Mouse (Mus musculus): ENCODE data around the gene Rnf135. TPM values are rescaled to one million over a fixed set of nuclear protein-coding genes. Genes with fewer than 3 reads are reported as not detected.
"Not testable (repeated sequence)": the region's sequence is repeated elsewhere in the genome, so short reads cannot be mapped to it uniquely, and the experiment has no call there.

The Rnf135 gene
- polyA plus RNA-seq, 1 experiment from 2014 or later = 10.6 TPM

DNA sequence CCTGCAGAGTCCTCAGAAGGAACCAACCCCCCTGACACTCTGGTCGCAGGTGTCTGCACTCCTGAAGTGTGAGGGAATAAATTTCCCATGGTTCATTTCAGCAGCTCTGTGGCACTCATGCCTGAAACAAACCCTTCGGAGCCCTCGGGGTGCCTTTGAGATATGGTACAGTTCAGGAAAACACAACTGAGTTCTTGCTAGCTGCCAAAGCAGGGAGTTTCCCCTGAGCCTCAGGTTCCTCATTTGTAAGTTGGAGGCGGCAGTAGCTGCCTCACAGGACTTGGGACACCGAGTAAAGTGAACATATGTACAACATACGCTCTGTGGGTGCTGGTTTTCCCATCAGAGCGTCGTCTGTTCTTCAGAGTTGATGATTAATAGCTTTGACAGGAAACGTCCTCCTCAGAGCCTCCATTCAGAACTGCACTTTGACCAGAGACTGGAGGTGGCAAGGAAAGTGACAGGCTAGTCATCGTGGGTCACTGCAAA, 37.8 kb upstream of the Rnf135 start:
- H3K27ac ChIP-seq (replicated peaks in 1 of 2; ENCODE audit: control insufficient read depth in 1 of 2, insufficient read depth in 1 of 2, low read depth in 2 of 2, low read length in 2 of 2) = no peak overlapping the region
- H3K4me2 ChIP-seq (ENCODE audit: low read length) = no peak overlapping the region
- H3K36me3 ChIP-seq (ENCODE audit: control insufficient read depth, insufficient read depth, low read length) = no peaks in the 10 kb centered on the region
- H3K9ac ChIP-seq (ENCODE audit: low read length) = no peak overlapping the region
- H3K4me3 ChIP-seq (ENCODE audit: control insufficient read depth in 1 of 2, insufficient read depth in 1 of 2, low read depth in 1 of 2, low read length in 2 of 2) = no peak overlapping the region
- WGBS = 52% methylated on average over 10 of the region's 10 CpGs
- no peak for ATAC-seq (ENCODE audit: insufficient number of reproducible peaks, insufficient read depth, low FRiP score, low read depth)
- H3K9me3 ChIP-seq (ENCODE audit: control insufficient read depth, low read length) = no peaks in the 10 kb centered on the region
- peaks cover 2 to 4% of the 10 kb centered on the region in 2 experiments; a peak in 3 of 4 replicates for H3K4me1 ChIP-seq (ENCODE audit: control insufficient read depth in 2 of 2, insufficient read depth in 2 of 2, low read length in 2 of 2)
- H3K27me3 ChIP-seq (ENCODE audit: control insufficient read depth, insufficient read depth, low read length) = no peaks in the 10 kb centered on the region

DNA sequence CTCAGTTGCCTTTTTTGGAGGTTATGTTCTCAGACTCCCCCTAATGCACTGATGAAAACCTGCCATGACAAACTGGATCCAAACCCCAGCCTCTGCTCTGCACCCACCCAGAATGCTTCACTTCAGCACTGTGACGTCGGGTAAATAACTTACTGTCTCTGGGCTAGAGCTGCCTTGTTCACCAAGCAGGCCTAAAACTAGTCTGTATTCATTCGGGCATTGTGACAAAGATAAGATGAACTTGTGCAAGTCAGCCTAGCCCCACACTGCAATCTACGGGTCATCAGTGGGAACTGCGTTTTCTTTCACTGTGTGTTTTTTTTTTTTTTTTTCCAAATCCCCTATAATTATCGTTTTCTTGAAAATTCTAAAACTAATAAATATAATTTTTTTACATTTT, 35.9 kb upstream of the Rnf135 start:
- Histone ChIP-seq H3K27me3 (ENCODE audit: control insufficient read depth, insufficient read depth, low read length) (peaks cover 4% of the 10 kb centered on the region; the same call in 1 of the 2 replicates), H3K27ac (replicated peaks in 1 of 2; ENCODE audit: control insufficient read depth in 1 of 2, insufficient read depth in 1 of 2, low read depth in 2 of 2, low read length in 2 of 2) (no peak overlapping the region), H3K4me2 (ENCODE audit: low read length) (no peak overlapping the region), H3K36me3 (ENCODE audit: control insufficient read depth, insufficient read depth, low read length) (no peaks in the 10 kb centered on the region), H3K9ac (ENCODE audit: low read length) (no peak overlapping the region), H3K4me3 (ENCODE audit: control insufficient read depth in 1 of 2, insufficient read depth in 1 of 2, low read depth in 1 of 2, low read length in 2 of 2) (no peak overlapping the region), H3K4me1 (ENCODE audit: control insufficient read depth in 2 of 2, insufficient read depth in 2 of 2, low read length in 2 of 2) (no peaks in the 10 kb centered on the region; a peak in 1 of 4 replicates), H3K9me3 (ENCODE audit: control insufficient read depth, low read length) (no peaks in the 10 kb centered on the region)
- no peak for ATAC-seq (ENCODE audit: insufficient number of reproducible peaks, insufficient read depth, low FRiP score, low read depth)
- WGBS = 64% methylated on average over 6 of the region's 6 CpGs

DNA sequence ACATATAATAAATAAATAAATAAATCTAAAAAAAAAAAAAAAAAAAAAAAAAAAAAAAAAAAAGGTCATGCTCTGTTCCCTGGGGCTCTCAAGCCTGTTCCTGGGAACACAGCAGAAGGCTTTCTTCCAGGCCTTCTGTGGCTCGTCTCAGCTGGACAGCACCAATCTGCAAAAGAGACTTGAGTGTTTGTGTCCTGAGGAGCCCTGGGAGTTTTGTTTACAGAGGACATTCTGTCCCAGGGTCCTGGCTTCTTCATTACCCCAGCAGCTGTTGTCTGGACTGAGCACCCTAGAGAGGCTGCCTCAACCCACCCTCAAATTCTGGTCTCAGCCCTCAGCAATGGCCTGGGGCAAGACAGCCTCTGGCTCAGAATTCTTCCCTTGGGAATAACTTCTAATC, 35.3 kb upstream of the Rnf135 start:
- 25% methylated on average over 1 of the region's 1 CpGs for WGBS
- no peaks in the 10 kb centered on the region for H3K4me1 ChIP-seq (ENCODE audit: control insufficient read depth in 2 of 2, insufficient read depth in 2 of 2, low read length in 2 of 2)
- H3K27ac ChIP-seq (replicated peaks in 1 of 2; ENCODE audit: control insufficient read depth in 1 of 2, insufficient read depth in 1 of 2, low read depth in 2 of 2, low read length in 2 of 2) = no peak overlapping the region
- H3K36me3 ChIP-seq (ENCODE audit: control insufficient read depth, insufficient read depth, low read length) = no peaks in the 10 kb centered on the region
- no peak overlapping the region for H3K4me2 ChIP-seq (ENCODE audit: low read length)
- H3K9me3 ChIP-seq (ENCODE audit: control insufficient read depth, low read length) = no peaks in the 10 kb centered on the region
- peaks cover 6% of the 10 kb centered on the region; the same call in 1 of the 2 replicates for H3K27me3 ChIP-seq (ENCODE audit: control insufficient read depth, insufficient read depth, low read length)
- no peak for ATAC-seq (ENCODE audit: insufficient number of reproducible peaks, insufficient read depth, low FRiP score, low read depth)
- H3K9ac ChIP-seq (ENCODE audit: low read length) = no peak overlapping the region
- H3K4me3 ChIP-seq (ENCODE audit: control insufficient read depth in 1 of 2, insufficient read depth in 1 of 2, low read depth in 1 of 2, low read length in 2 of 2) = no peak overlapping the region

DNA sequence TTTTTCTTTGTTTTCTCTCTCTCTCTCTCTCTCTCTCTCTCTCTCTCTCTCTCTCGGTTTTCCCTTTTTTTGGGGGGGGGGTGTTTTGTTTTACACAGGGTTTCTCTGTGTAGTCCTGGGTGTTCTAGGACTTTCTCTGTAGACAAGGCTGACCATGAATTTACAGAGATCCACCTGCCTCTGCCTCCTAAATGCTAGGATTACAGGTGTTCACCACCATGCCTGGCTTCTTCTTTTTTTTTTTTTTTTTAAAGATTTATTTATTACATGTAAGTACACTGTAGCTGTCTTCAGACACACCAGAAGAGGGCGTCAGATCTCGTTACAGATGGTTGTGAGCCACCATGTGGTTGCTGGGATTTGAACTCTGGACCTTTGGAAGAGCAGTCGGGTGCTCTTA, 34.7 kb upstream of the Rnf135 start:
- H3K9ac ChIP-seq (ENCODE audit: low read length); H3K4me1 ChIP-seq (ENCODE audit: control insufficient read depth in 2 of 2, insufficient read depth in 2 of 2, low read length in 2 of 2); H3K4me2 ChIP-seq (ENCODE audit: low read length); H3K4me3 ChIP-seq (ENCODE audit: control insufficient read depth in 1 of 2, insufficient read depth in 1 of 2, low read depth in 1 of 2, low read length in 2 of 2); H3K27ac ChIP-seq (replicated peaks in 1 of 2; ENCODE audit: control insufficient read depth in 1 of 2, insufficient read depth in 1 of 2, low read depth in 2 of 2, low read length in 2 of 2); ATAC-seq (ENCODE audit: insufficient number of reproducible peaks, insufficient read depth, low FRiP score, low read depth); H3K36me3 ChIP-seq (ENCODE audit: control insufficient read depth, insufficient read depth, low read length); H3K9me3 ChIP-seq (ENCODE audit: control insufficient read depth, low read length): not testable (repeated sequence)
- 64% methylated on average over 1 of the region's 4 CpGs for WGBS
- H3K27me3 ChIP-seq (ENCODE audit: control insufficient read depth, insufficient read depth, low read length) = peaks cover 13% of the 10 kb centered on the region; the same call in 1 of the 2 replicates

DNA sequence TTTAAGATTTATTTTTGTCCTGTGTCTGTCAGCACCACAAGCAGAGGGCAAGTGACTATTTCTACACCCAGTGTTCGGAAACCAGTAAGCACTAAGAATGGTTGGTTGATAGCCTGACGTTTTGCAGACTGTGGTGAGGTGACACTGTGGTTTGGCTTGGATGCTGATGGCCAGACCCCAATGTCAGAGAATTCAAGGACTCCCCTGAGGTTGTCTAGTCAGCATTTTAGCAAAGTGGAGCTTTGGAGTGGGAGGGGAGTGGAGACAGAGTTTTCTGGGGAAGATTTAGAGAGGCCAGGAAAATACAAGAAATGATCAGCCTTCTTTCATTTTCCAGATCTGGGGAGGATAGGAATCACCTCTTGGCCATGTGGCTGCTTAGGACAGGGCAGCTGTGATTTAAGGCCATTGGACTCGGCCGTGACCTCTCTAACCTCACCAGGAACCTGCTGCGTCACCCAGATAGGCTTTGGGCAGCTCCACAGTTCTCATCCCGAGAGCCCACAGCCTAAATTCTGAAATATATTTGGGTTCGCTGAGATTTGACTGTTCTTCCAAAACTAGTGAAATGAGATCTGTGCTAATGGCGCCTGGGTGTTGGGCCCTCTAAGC, 34.1 kb upstream of the Rnf135 start:
- Histone ChIP-seq H3K27me3 (ENCODE audit: control insufficient read depth, insufficient read depth, low read length) (peaks cover 18% of the 10 kb centered on the region), H3K9me3 (ENCODE audit: control insufficient read depth, low read length) (no peaks in the 10 kb centered on the region), H3K4me3 (ENCODE audit: control insufficient read depth in 1 of 2, insufficient read depth in 1 of 2, low read depth in 1 of 2, low read length in 2 of 2) (no peak overlapping the region), H3K36me3 (ENCODE audit: control insufficient read depth, insufficient read depth, low read length) (no peaks in the 10 kb centered on the region), H3K4me2 (ENCODE audit: low read length) (no peak overlapping the region), H3K4me1 (ENCODE audit: control insufficient read depth in 2 of 2, insufficient read depth in 2 of 2, low read length in 2 of 2) (peaks cover 0 to 8% of the 10 kb centered on the region in 2 experiments; a peak in 1 of 4 replicates), H3K9ac (ENCODE audit: low read length) (no peak overlapping the region), H3K27ac (replicated peaks in 1 of 2; ENCODE audit: control insufficient read depth in 1 of 2, insufficient read depth in 1 of 2, low read depth in 2 of 2, low read length in 2 of 2) (no peak overlapping the region)
- ATAC-seq (ENCODE audit: insufficient number of reproducible peaks, insufficient read depth, low FRiP score, low read depth) = no peak
- 70% methylated on average over 8 of the region's 8 CpGs for WGBS

DNA sequence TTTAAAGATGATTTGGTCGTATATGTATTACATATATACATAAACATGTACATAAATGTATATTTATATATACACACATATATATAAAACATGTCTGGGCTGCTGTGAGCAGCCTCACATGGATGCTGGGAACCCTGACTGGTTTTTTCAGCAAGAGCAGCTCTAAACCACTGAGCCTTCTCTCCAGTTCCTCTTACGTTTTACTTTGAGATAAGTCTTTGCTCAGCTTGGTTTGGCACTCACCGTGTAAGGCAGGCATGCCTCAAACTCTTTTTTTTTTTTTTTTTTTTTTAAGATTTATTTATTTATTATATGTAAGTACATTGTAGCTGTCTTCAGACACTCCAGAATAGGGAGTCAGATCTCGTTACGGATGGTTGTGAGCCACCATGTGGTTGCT, 33.1 kb upstream of the Rnf135 start:
- no peaks in the 10 kb centered on the region for H3K36me3 ChIP-seq (ENCODE audit: control insufficient read depth, insufficient read depth, low read length)
- H3K4me1 ChIP-seq (ENCODE audit: control insufficient read depth in 2 of 2, insufficient read depth in 2 of 2, low read length in 2 of 2) = peaks cover 0 to 9% of the 10 kb centered on the region in 2 experiments; a peak in 1 of 4 replicates
- H3K27me3 ChIP-seq (ENCODE audit: control insufficient read depth, insufficient read depth, low read length) = peaks cover 28% of the 10 kb centered on the region
- no peaks in the 10 kb centered on the region for H3K9me3 ChIP-seq (ENCODE audit: control insufficient read depth, low read length)
- H3K4me3 ChIP-seq (ENCODE audit: control insufficient read depth in 1 of 2, insufficient read depth in 1 of 2, low read depth in 1 of 2, low read length in 2 of 2) = no peak overlapping the region
- no peak for ATAC-seq (ENCODE audit: insufficient number of reproducible peaks, insufficient read depth, low FRiP score, low read depth)
- no peak overlapping the region for H3K27ac ChIP-seq (replicated peaks in 1 of 2; ENCODE audit: control insufficient read depth in 1 of 2, insufficient read depth in 1 of 2, low read depth in 2 of 2, low read length in 2 of 2)
- H3K4me2 ChIP-seq (ENCODE audit: low read length) = no peak overlapping the region
- 71% methylated on average over 5 of the region's 5 CpGs for WGBS
- H3K9ac ChIP-seq (ENCODE audit: low read length) = no peak overlapping the region

DNA sequence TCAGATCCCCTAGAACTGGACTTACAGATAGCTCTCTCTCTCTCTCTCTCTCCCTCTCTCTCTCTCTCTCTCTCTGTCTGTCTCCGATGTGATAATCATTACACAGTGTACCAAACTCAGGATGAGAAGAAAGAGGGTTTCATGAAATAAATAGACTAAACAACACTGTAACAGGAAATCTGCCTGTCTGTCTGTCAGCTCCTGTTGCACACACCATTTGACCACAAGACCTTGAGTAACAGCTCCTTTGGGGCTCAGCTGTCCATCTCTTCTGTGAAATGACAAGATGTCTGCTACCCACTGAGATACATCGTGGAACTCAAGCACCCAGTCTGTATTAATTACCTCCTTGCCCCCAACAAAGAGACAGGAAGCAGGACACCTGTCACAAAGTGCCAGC, 32.1 kb upstream of the Rnf135 start:
- 41% methylated on average over 2 of the region's 2 CpGs for WGBS
- no peak overlapping the region for H3K9ac ChIP-seq (ENCODE audit: low read length)

GRCm38 (mm10) chr11:80152376-80152775, 31.3 kb upstream of the Rnf135 start:
- no peak overlapping the region for H3K9ac ChIP-seq (ENCODE audit: low read length)
- H3K9me3 ChIP-seq (ENCODE audit: control insufficient read depth, low read length) = no peaks in the 10 kb centered on the region
- H3K4me1 ChIP-seq (ENCODE audit: control insufficient read depth in 2 of 2, insufficient read depth in 2 of 2, low read length in 2 of 2) = peaks cover 0 to 9% of the 10 kb centered on the region in 2 experiments; a peak in 1 of 4 replicates
- no peak overlapping the region for H3K4me3 ChIP-seq (ENCODE audit: control insufficient read depth in 1 of 2, insufficient read depth in 1 of 2, low read depth in 1 of 2, low read length in 2 of 2)
- ATAC-seq (ENCODE audit: insufficient number of reproducible peaks, insufficient read depth, low FRiP score, low read depth) = no peak
- peaks cover 37% of the 10 kb centered on the region for H3K27me3 ChIP-seq (ENCODE audit: control insufficient read depth, insufficient read depth, low read length)
- no peaks in the 10 kb centered on the region for H3K36me3 ChIP-seq (ENCODE audit: control insufficient read depth, insufficient read depth, low read length)
- 71% methylated on average over 8 of the region's 8 CpGs for WGBS
- H3K27ac ChIP-seq (replicated peaks in 1 of 2; ENCODE audit: control insufficient read depth in 1 of 2, insufficient read depth in 1 of 2, low read depth in 2 of 2, low read length in 2 of 2) = no peak overlapping the region
- no peak overlapping the region for H3K4me2 ChIP-seq (ENCODE audit: low read length)

More for the DNA sequence above, 32.1 kb upstream of the Rnf135 start:
- no peak for ATAC-seq (ENCODE audit: insufficient number of reproducible peaks, insufficient read depth, low FRiP score, low read depth)
- no peak overlapping the region for H3K4me2 ChIP-seq (ENCODE audit: low read length)
- H3K4me3 ChIP-seq (ENCODE audit: control insufficient read depth in 1 of 2, insufficient read depth in 1 of 2, low read depth in 1 of 2, low read length in 2 of 2) = no peak overlapping the region
- peaks cover 37% of the 10 kb centered on the region for H3K27me3 ChIP-seq (ENCODE audit: control insufficient read depth, insufficient read depth, low read length)
- no peaks in the 10 kb centered on the region for H3K9me3 ChIP-seq (ENCODE audit: control insufficient read depth, low read length)
- no peak overlapping the region for H3K27ac ChIP-seq (replicated peaks in 1 of 2; ENCODE audit: control insufficient read depth in 1 of 2, insufficient read depth in 1 of 2, low read depth in 2 of 2, low read length in 2 of 2)
- H3K4me1 ChIP-seq (ENCODE audit: control insufficient read depth in 2 of 2, insufficient read depth in 2 of 2, low read length in 2 of 2) = peaks cover 0 to 9% of the 10 kb centered on the region in 2 experiments; a peak in 1 of 4 replicates
- no peaks in the 10 kb centered on the region for H3K36me3 ChIP-seq (ENCODE audit: control insufficient read depth, insufficient read depth, low read length)

All from heart, embryonic 14.5 days (tissue).